Mouse (Mus musculus): ENCODE results near the gene Pex11b. TPM values are rescaled to one million over a fixed set of nuclear protein-coding genes. Genes with fewer than 3 reads are reported as not detected.
A peak's percentile ranks its signal among the peaks of the same experiment; 100 is the strongest.

The Pex11b gene
- polyA plus RNA-seq, 1 experiment, result 57.6 TPM

- 92% methylated on average over 3 of the region's 3 CpGs for WGBS
- H3K36me3 ChIP-seq (ENCODE audit: control insufficient read depth, insufficient read depth, low read length), result no peaks in the 10 kb centered on the region; the same call in 1 of the 2 replicates
- H3K4me3 ChIP-seq (ENCODE audit: insufficient read depth, low read depth, low read length), result no peak overlapping the region
- no peak for DNase-seq
- no peaks in the 10 kb centered on the region for H3K27me3 ChIP-seq (replicated peaks; ENCODE audit: control insufficient read depth, insufficient read depth, low read length)
- no peaks in the 10 kb centered on the region for H3K4me1 ChIP-seq (ENCODE audit: control insufficient read depth, insufficient read depth, low read length)
- H3K27ac ChIP-seq (ENCODE audit: insufficient read depth, low read depth, low read length), result no peak overlapping the region
- no peak for TF ChIP-seq POLR2A (IDR thresholded peaks at IDR 0.05; ENCODE audit: low read depth, low read length)
- no peak for TF ChIP-seq CTCF (conservative IDR thresholded peaks at IDR 0.05; ENCODE audit: insufficient read depth, insufficient read length, low read depth, low read length)
Measured at GRCm38 (mm10) chr3:96617941-96618340, 17.2 kb upstream of the Pex11b start.

- WGBS, result 93% methylated on average over 4 of the region's 4 CpGs
- Histone ChIP-seq H3K27me3 (replicated peaks; ENCODE audit: control insufficient read depth, insufficient read depth, low read length) (no peaks in the 10 kb centered on the region), H3K4me3 (ENCODE audit: insufficient read depth, low read depth, low read length) (no peak overlapping the region), H3K4me1 (ENCODE audit: control insufficient read depth, insufficient read depth, low read length) (no peaks in the 10 kb centered on the region), H3K36me3 (ENCODE audit: control insufficient read depth, insufficient read depth, low read length) (no peaks in the 10 kb centered on the region; the same call in 1 of the 2 replicates), H3K27ac (ENCODE audit: insufficient read depth, low read depth, low read length) (no peak overlapping the region)
- TF ChIP-seq CTCF (conservative IDR thresholded peaks at IDR 0.05; ENCODE audit: insufficient read depth, insufficient read length, low read depth, low read length), result no peak
- no peak for TF ChIP-seq POLR2A (IDR thresholded peaks at IDR 0.05; ENCODE audit: low read depth, low read length)
- DNase-seq, result no peak
Measured at GRCm38 (mm10) chr3:96623201-96623600, 12.0 kb upstream of the Pex11b start.

DNA sequence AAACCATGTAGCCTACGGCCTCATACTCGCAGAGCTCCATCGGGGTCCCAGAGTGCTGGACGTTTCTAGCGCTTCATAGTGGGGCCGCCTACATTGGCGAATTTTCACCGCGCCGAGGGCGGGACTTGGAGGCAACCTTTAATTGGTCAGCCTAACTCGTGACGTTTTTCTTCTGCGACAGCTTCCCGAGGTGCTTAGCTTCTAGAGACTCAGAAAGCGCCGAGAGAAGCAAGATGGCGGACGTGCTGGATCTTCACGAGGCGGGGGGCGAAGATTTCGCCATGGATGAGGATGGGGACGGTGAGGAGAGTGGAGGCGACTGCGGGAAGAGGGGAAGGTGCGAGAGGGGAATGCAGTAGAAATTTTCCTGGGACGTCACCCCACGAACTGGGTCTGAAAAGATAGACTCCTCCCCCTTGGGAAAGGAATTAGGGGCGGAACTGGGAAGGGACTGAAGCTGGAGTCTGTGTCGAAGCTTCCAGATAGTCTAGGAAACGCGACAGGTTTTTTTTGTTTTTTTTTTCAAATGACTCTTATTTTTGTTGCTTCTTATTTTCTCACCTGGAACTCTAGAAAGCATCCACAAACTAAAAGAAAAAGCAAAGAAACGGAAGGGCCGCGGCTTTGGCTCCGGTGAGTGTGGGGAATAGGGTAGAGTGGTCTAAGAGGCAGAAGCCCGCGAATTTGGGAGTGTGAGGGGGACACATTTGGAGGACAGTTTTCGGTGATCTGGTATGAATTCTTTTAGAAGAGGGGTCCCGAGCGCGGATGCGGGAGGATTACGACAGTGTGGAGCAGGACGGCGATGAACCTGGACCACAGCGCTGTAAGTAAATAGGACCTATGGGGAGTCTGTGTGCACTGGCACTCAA lies 5.2 kb upstream of the Pex11b start, which contains the start of gene Rbm8a:
Gene Rbm8a, plus strand, starts transcription at position 205 of the 872 bp plus-strand sequence.
- DNase-seq, result peak; percentile 98
- Histone ChIP-seq H3K36me3 (ENCODE audit: control insufficient read depth, insufficient read depth, low read length) (no peaks in the 10 kb centered on the region), H3K27me3 (replicated peaks; ENCODE audit: control insufficient read depth, insufficient read depth, low read length) (no peaks in the 10 kb centered on the region), H3K4me1 (ENCODE audit: control insufficient read depth, insufficient read depth, low read length) (peaks cover 3% of the 10 kb centered on the region; the same call in 1 of the 2 replicates), H3K4me3 (ENCODE audit: insufficient read depth, low read depth, low read length) (peak within 1 kb of the TSS; percentile 97), H3K27ac (ENCODE audit: insufficient read depth, low read depth, low read length) (peak within 1 kb of the TSS; percentile 97)
- TF ChIP-seq CTCF (conservative IDR thresholded peaks at IDR 0.05; ENCODE audit: insufficient read depth, insufficient read length, low read depth, low read length) (no peak), POLR2A (IDR thresholded peaks at IDR 0.05; ENCODE audit: low read depth, low read length) (peak; percentile 81)
- 1% methylated on average over 48 of the region's 48 CpGs for WGBS

GRCm38 (mm10) chr3:96632058-96632457 lies 3.1 kb upstream of the Pex11b start:
- no peaks in the 10 kb centered on the region; the same call in 1 of the 2 replicates for H3K27me3 ChIP-seq (replicated peaks; ENCODE audit: control insufficient read depth, insufficient read depth, low read length)
- TF ChIP-seq POLR2A (IDR thresholded peaks at IDR 0.05; ENCODE audit: low read depth, low read length), result no peak
- no peak for TF ChIP-seq CTCF (conservative IDR thresholded peaks at IDR 0.05; ENCODE audit: insufficient read depth, insufficient read length, low read depth, low read length)
- peaks cover 13% of the 10 kb centered on the region for H3K4me1 ChIP-seq (ENCODE audit: control insufficient read depth, insufficient read depth, low read length)
- DNase-seq, result no peak
- H3K36me3 ChIP-seq (ENCODE audit: control insufficient read depth, insufficient read depth, low read length), result no peaks in the 10 kb centered on the region
- H3K27ac ChIP-seq (ENCODE audit: insufficient read depth, low read depth, low read length), result no peak overlapping the region
- no peak overlapping the region for H3K4me3 ChIP-seq (ENCODE audit: insufficient read depth, low read depth, low read length)

DNA sequence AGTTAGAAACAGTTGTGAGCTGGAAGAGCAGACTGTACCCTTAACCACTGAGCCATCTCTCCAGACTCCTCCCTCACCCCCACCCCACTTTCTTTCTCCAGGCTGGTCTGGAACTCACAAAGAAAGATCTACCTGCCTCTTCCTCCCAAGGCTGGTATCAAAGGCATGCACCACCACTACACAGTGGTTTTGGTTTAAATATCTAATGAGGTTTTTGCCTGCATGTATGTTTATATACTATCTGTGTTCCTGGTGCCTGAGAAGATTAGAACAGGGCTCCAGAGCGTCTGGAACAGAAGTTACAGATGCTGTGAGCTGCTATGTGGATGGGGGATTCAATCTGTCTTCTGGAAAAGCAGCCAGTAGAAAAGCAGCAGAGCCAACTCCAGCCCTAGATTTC lies 1.2 kb upstream of the Pex11b start:
- WGBS, result 88% methylated on average over 1 of the region's 1 CpGs
- TF ChIP-seq CTCF (conservative IDR thresholded peaks at IDR 0.05; ENCODE audit: insufficient read depth, insufficient read length, low read depth, low read length), result no peak
- TF ChIP-seq POLR2A (IDR thresholded peaks at IDR 0.05; ENCODE audit: low read depth, low read length), result no peak
- H3K27ac ChIP-seq (ENCODE audit: insufficient read depth, low read depth, low read length), result no peak overlapping the region

DNA sequence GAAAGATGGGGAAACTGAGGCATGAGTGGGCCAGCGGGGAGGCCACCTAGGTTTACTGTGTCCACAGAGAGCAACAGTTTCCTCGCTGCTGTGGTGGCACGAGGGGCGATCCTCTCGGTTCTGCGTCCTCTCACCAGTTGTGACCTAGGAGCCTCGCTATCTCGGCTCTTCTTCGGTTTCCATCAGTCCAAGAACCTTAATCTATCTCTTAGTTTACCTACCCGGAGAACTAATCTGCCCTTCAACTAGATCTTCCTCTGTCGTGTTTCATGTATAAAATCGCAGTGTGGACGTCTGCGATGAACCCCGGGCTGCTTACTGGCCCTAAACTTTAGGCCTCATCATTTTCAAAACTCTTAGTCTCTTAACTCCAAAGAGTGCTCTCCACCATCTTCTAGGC lies 730 bp downstream of the Pex11b start:
- TF ChIP-seq CTCF (conservative IDR thresholded peaks at IDR 0.05; ENCODE audit: insufficient read depth, insufficient read length, low read depth, low read length), result no peak
- WGBS, result 6% methylated on average over 15 of the region's 15 CpGs
- peaks cover 13% of the 10 kb centered on the region for H3K4me1 ChIP-seq (ENCODE audit: control insufficient read depth, insufficient read depth, low read length)

More for the DNA sequence above, 1.2 kb upstream of the Pex11b start:
- H3K36me3 ChIP-seq (ENCODE audit: control insufficient read depth, insufficient read depth, low read length), result no peaks in the 10 kb centered on the region
- H3K4me1 ChIP-seq (ENCODE audit: control insufficient read depth, insufficient read depth, low read length), result peaks cover 13% of the 10 kb centered on the region
- no peak for DNase-seq
- no peaks in the 10 kb centered on the region; the same call in 1 of the 2 replicates for H3K27me3 ChIP-seq (replicated peaks; ENCODE audit: control insufficient read depth, insufficient read depth, low read length)
- H3K4me3 ChIP-seq (ENCODE audit: insufficient read depth, low read depth, low read length), result no peak overlapping the region

DNA sequence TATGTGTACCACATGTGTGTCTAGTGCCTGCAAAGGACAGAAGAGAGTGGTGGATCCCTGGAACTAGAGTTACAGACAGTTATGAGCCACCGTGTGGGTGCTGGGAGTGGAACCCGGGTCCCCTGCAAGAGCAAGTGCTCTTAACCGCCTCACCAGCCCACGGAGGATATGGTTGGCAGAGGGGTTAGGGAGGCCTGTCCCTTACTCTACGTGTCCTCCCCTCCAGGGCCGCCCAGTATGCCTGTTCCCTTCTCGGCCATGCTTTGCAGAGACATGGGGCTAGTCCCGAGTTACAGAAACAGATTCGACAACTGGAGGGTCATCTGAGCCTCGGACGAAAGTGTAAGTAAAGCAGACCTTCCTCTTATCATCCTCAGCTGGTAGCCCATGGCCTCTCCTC lies 1.3 kb downstream of the Pex11b start:
- no peaks in the 10 kb centered on the region for H3K36me3 ChIP-seq (ENCODE audit: control insufficient read depth, insufficient read depth, low read length)
- no peak overlapping the region for H3K27ac ChIP-seq (ENCODE audit: insufficient read depth, low read depth, low read length)
- TF ChIP-seq CTCF (conservative IDR thresholded peaks at IDR 0.05; ENCODE audit: insufficient read depth, insufficient read length, low read depth, low read length) (no peak), POLR2A (IDR thresholded peaks at IDR 0.05; ENCODE audit: low read depth, low read length) (no peak)
- DNase-seq, result no peak
- WGBS, result 57% methylated on average over 11 of the region's 11 CpGs
- H3K27me3 ChIP-seq (replicated peaks; ENCODE audit: control insufficient read depth, insufficient read depth, low read length), result no peaks in the 10 kb centered on the region; the same call in 1 of the 2 replicates
- peaks cover 13% of the 10 kb centered on the region for H3K4me1 ChIP-seq (ENCODE audit: control insufficient read depth, insufficient read depth, low read length)
- H3K4me3 ChIP-seq (ENCODE audit: insufficient read depth, low read depth, low read length), result peak overlapping the region; percentile 28

More for the DNA sequence above, 730 bp downstream of the Pex11b start:
- peak overlapping the region; percentile 75 for H3K4me3 ChIP-seq (ENCODE audit: insufficient read depth, low read depth, low read length)
- H3K27me3 ChIP-seq (replicated peaks; ENCODE audit: control insufficient read depth, insufficient read depth, low read length), result no peaks in the 10 kb centered on the region; the same call in 1 of the 2 replicates
- no peak for DNase-seq
- H3K27ac ChIP-seq (ENCODE audit: insufficient read depth, low read depth, low read length), result peak overlapping the region; percentile 48; the same call in 1 of the 2 replicates
- no peaks in the 10 kb centered on the region for H3K36me3 ChIP-seq (ENCODE audit: control insufficient read depth, insufficient read depth, low read length)

Measured in kidney, adult 2 months (tissue).